Mouse (Mus musculus) thymus, adult 18-20 months (tissue): ENCODE data around the gene Apold1.

ENCODE experiments used
- DNase-seq, 2 experiments: peaks; one replicate each; pipeline ENCODE4 v3.0.0; 2022; ENCODE audit warnings: mixed read lengths in 2 of 2

The Apold1 gene

GRCm38 (mm10) chr6:134981231-134982062 lies at the start of gene Apold1:
Apold1 (plus strand) TSS chr6:134981718.
- peak; percentile 42 to 71 for DNase-seq

GRCm38 (mm10) chr6:134932486-134933206 lies 48.9 kb upstream of the Apold1 start:
- DNase-seq = no peak

GRCm38 (mm10) chr6:134933207-134933558 lies 48.3 kb upstream of the Apold1 start:
- DNase-seq = no peak

- no peak for DNase-seq
Measured at GRCm38 (mm10) chr6:134934305-134934704, 47.2 kb upstream of the Apold1 start.

- no peak for DNase-seq
Measured at GRCm38 (mm10) chr6:134939781-134940180, 41.7 kb upstream of the Apold1 start.

- no peak for DNase-seq
Measured at GRCm38 (mm10) chr6:134943759-134944407, 37.6 kb upstream of the Apold1 start.

GRCm38 (mm10) chr6:134946054-134946453 lies 35.5 kb upstream of the Apold1 start:
- DNase-seq = no peak

GRCm38 (mm10) chr6:134946858-134947257 lies 34.7 kb upstream of the Apold1 start:
- DNase-seq = no peak

- DNase-seq = peak; percentile 43 to 52
Measured at GRCm38 (mm10) chr6:134947311-134948087, 34.0 kb upstream of the Apold1 start.

GRCm38 (mm10) chr6:134948522-134949061 lies 32.9 kb upstream of the Apold1 start:
- DNase-seq = no peak

GRCm38 (mm10) chr6:134949241-134949640 lies 32.3 kb upstream of the Apold1 start:
- no peak for DNase-seq

GRCm38 (mm10) chr6:134951364-134951763 lies 30.2 kb upstream of the Apold1 start:
- no peak for DNase-seq

GRCm38 (mm10) chr6:134953976-134954375 lies 27.5 kb upstream of the Apold1 start:
- DNase-seq = no peak

GRCm38 (mm10) chr6:134956388-134956787 lies 25.1 kb upstream of the Apold1 start:
- no peak for DNase-seq

- DNase-seq = no peak
Measured at GRCm38 (mm10) chr6:134961286-134961685, 20.2 kb upstream of the Apold1 start.

GRCm38 (mm10) chr6:134961858-134962517 lies 19.5 kb upstream of the Apold1 start:
- no peak for DNase-seq

GRCm38 (mm10) chr6:134962518-134962893 lies 19.0 kb upstream of the Apold1 start:
- no peak for DNase-seq

- DNase-seq = no peak
Measured at GRCm38 (mm10) chr6:134963910-134964309, 17.6 kb upstream of the Apold1 start.

GRCm38 (mm10) chr6:134966681-134967080 lies 14.8 kb upstream of the Apold1 start:
- peak; percentile 30 to 39 for DNase-seq

GRCm38 (mm10) chr6:134968326-134968725 lies 13.2 kb upstream of the Apold1 start:
- no peak for DNase-seq

GRCm38 (mm10) chr6:134969498-134969897 lies 12.0 kb upstream of the Apold1 start:
- DNase-seq = no peak

GRCm38 (mm10) chr6:134972096-134972495 lies 9.4 kb upstream of the Apold1 start:
- no peak for DNase-seq
